Mouse (Mus musculus): Measurements from ENCODE around the gene Prtg. TPM values are rescaled to one million over a fixed set of nuclear protein-coding genes. Genes with fewer than 3 reads are reported as not detected.

The Prtg gene
- polyA plus RNA-seq, 1 experiment from 2014 or later = 2.7 TPM

- H3K4me2 ChIP-seq (ENCODE audit: low read depth, severe bottlenecking) = no peak overlapping the region
- H3K27ac ChIP-seq (replicated peaks; ENCODE audit: low read depth, low read length) = no peak overlapping the region
- H3K36me3 ChIP-seq (ENCODE audit: control insufficient read depth, insufficient read depth, low read length) = no peaks in the 10 kb centered on the region
- H3K4me1 ChIP-seq (ENCODE audit: control insufficient read depth, insufficient read depth, low read length) = peaks cover 15% of the 10 kb centered on the region
- no peak overlapping the region for H3K4me3 ChIP-seq (ENCODE audit: low read depth, low read length)
- no peaks in the 10 kb centered on the region for H3K27me3 ChIP-seq (ENCODE audit: control insufficient read depth, insufficient read depth, low read length)
- WGBS = 58% methylated on average over 6 of the region's 6 CpGs
- no peaks in the 10 kb centered on the region for H3K9me3 ChIP-seq (ENCODE audit: control insufficient read depth, low read length)
- ATAC-seq (ENCODE audit: insufficient number of reproducible peaks, low FRiP score, low TSS enrichment, low read depth) (no peak), DNase-seq (ENCODE audit: low spot score) (no peak)
- H3K9ac ChIP-seq (ENCODE audit: low read length) = no peak overlapping the region
These were observed 31.0 kb downstream of the Prtg start for GRCm38 (mm10) chr9:72837598-72838160.

DNA sequence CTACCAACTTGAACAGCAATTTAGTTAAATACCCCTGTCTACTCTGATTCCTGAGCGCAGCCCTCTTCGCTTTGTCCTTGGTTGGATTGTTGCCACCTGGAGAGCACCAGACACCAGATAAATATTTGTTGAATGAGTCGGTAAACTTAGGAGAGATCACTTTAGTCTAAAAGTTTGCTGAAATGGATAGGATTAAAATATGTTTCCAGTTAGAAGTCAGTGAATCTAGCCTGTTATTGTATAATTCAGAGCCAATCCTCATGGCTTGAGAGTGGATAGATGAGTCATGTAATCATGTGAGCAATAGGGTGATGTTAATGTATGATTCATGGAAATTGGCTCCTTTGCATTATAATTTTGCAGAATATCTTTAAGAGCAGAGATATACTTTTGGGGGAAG is 31.6 kb downstream of the Prtg start:
- DNase-seq (ENCODE audit: low spot score) (no peak), ATAC-seq (ENCODE audit: insufficient number of reproducible peaks, low FRiP score, low TSS enrichment, low read depth) (no peak)
- Histone ChIP-seq H3K4me3 (ENCODE audit: low read depth, low read length) (no peak overlapping the region), H3K4me2 (ENCODE audit: low read depth, severe bottlenecking) (no peak overlapping the region), H3K36me3 (ENCODE audit: control insufficient read depth, insufficient read depth, low read length) (no peaks in the 10 kb centered on the region), H3K9ac (ENCODE audit: low read length) (no peak overlapping the region), H3K27ac (replicated peaks; ENCODE audit: low read depth, low read length) (no peak overlapping the region), H3K9me3 (ENCODE audit: control insufficient read depth, low read length) (no peaks in the 10 kb centered on the region), H3K4me1 (ENCODE audit: control insufficient read depth, insufficient read depth, low read length) (peaks cover 15% of the 10 kb centered on the region), H3K27me3 (ENCODE audit: control insufficient read depth, insufficient read depth, low read length) (no peaks in the 10 kb centered on the region)
- WGBS = 70% methylated on average over 3 of the region's 3 CpGs

- Histone ChIP-seq H3K27ac (replicated peaks; ENCODE audit: low read depth, low read length) (no peak overlapping the region), H3K4me1 (ENCODE audit: control insufficient read depth, insufficient read depth, low read length) (peaks cover 15% of the 10 kb centered on the region), H3K9me3 (ENCODE audit: control insufficient read depth, low read length) (no peaks in the 10 kb centered on the region), H3K4me3 (ENCODE audit: low read depth, low read length) (no peak overlapping the region), H3K9ac (ENCODE audit: low read length) (no peak overlapping the region), H3K36me3 (ENCODE audit: control insufficient read depth, insufficient read depth, low read length) (no peaks in the 10 kb centered on the region), H3K27me3 (ENCODE audit: control insufficient read depth, insufficient read depth, low read length) (no peaks in the 10 kb centered on the region), H3K4me2 (ENCODE audit: low read depth, severe bottlenecking) (no peak overlapping the region)
- ATAC-seq (ENCODE audit: insufficient number of reproducible peaks, low FRiP score, low TSS enrichment, low read depth) (no peak), DNase-seq (ENCODE audit: low spot score) (no peak)
- WGBS = 91% methylated on average over 15 of the region's 15 CpGs
These were observed 32.8 kb downstream of the Prtg start for GRCm38 (mm10) chr9:72839346-72839990.

DNA sequence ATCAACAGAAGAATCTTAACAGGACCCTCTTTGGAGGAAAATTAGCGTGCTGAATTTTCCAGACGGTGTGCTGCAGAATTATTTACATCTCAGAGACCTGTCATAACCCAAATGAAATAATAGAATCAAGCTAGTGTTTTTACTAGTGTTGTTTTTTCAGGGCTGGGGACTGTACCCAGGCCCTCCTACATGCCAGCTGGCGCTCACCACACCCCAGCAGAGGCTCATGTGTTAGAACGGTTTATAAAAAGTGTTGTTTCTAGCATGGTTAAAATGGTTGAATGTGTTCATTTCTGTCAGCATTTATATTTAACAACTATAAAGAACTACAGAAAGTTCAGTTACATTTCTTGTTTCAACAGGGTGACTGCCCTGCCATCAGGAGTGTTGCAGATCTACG is 37.8 kb downstream of the Prtg start:
- H3K4me1 ChIP-seq (ENCODE audit: control insufficient read depth, insufficient read depth, low read length) = no peaks in the 10 kb centered on the region
- H3K4me3 ChIP-seq (ENCODE audit: low read depth, low read length) = no peak overlapping the region
- 95% methylated on average over 5 of the region's 5 CpGs for WGBS
- no peaks in the 10 kb centered on the region; the same call in 1 of the 2 replicates for H3K36me3 ChIP-seq (ENCODE audit: control insufficient read depth, insufficient read depth, low read length)
- H3K27ac ChIP-seq (replicated peaks; ENCODE audit: low read depth, low read length) = no peak overlapping the region
- no peak overlapping the region for H3K4me2 ChIP-seq (ENCODE audit: low read depth, severe bottlenecking)
- ATAC-seq (ENCODE audit: insufficient number of reproducible peaks, low FRiP score, low TSS enrichment, low read depth) = no peak
- DNase-seq (ENCODE audit: low spot score) = no peak
- H3K9ac ChIP-seq (ENCODE audit: low read length) = no peak overlapping the region
- no peaks in the 10 kb centered on the region for H3K9me3 ChIP-seq (ENCODE audit: control insufficient read depth, low read length)
- H3K27me3 ChIP-seq (ENCODE audit: control insufficient read depth, insufficient read depth, low read length) = no peaks in the 10 kb centered on the region

DNA sequence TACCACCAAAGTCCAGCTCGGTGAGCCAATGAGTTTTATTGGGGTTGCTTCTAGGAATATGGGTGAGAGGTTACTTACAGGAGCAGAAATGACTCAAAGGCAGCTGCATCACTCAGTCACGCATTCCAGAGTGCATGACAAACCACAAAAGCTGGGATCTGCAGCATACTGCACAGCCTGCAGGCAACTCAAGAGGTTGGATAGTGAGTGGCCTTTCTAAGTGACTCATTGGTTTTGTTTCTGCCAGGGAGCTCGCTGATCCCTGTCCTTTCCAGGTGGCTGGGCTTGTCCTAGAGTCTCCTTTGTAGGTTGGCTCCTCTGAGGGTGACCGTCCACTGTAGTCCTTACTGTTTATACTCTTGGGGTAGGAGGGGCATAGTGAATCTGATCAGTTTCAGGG is 39.5 kb downstream of the Prtg start:
- Histone ChIP-seq H3K4me1 (ENCODE audit: control insufficient read depth, insufficient read depth, low read length) (no peaks in the 10 kb centered on the region), H3K36me3 (ENCODE audit: control insufficient read depth, insufficient read depth, low read length) (no peaks in the 10 kb centered on the region; the same call in 1 of the 2 replicates), H3K27ac (replicated peaks; ENCODE audit: low read depth, low read length) (no peak overlapping the region), H3K27me3 (ENCODE audit: control insufficient read depth, insufficient read depth, low read length) (no peaks in the 10 kb centered on the region), H3K9me3 (ENCODE audit: control insufficient read depth, low read length) (no peaks in the 10 kb centered on the region), H3K4me2 (ENCODE audit: low read depth, severe bottlenecking) (no peak overlapping the region), H3K9ac (ENCODE audit: low read length) (no peak overlapping the region), H3K4me3 (ENCODE audit: low read depth, low read length) (no peak overlapping the region)
- ATAC-seq (ENCODE audit: insufficient number of reproducible peaks, low FRiP score, low TSS enrichment, low read depth) (no peak), DNase-seq (ENCODE audit: low spot score) (no peak)
- WGBS = 91% methylated on average over 4 of the region's 4 CpGs

DNA sequence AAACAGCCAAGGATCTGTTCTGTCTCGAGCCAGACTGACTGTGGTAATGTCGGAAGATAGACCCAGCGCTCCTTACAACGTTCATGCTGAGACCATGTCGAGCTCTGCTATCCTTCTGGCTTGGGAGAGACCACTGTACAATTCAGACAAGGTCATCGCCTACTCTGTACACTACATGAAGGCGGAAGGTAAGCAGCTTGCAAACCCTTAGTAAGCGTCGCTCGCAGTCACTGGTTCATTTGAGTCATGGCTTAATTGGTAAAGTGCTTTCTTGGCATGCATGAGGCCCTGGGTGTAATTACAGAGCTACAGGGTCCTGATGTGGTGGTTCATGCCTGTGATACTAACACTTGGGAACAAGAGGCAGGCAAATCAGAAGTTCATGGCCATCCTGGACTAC is 44.9 kb downstream of the Prtg start:
- DNase-seq (ENCODE audit: low spot score) (no peak), ATAC-seq (ENCODE audit: insufficient number of reproducible peaks, low FRiP score, low TSS enrichment, low read depth) (no peak)
- Histone ChIP-seq H3K9ac (ENCODE audit: low read length) (no peak overlapping the region), H3K27me3 (ENCODE audit: control insufficient read depth, insufficient read depth, low read length) (no peaks in the 10 kb centered on the region), H3K9me3 (ENCODE audit: control insufficient read depth, low read length) (no peaks in the 10 kb centered on the region), H3K4me1 (ENCODE audit: control insufficient read depth, insufficient read depth, low read length) (no peaks in the 10 kb centered on the region), H3K4me2 (ENCODE audit: low read depth, severe bottlenecking) (no peak overlapping the region), H3K36me3 (ENCODE audit: control insufficient read depth, insufficient read depth, low read length) (no peaks in the 10 kb centered on the region; the same call in 1 of the 2 replicates), H3K27ac (replicated peaks; ENCODE audit: low read depth, low read length) (no peak overlapping the region), H3K4me3 (ENCODE audit: low read depth, low read length) (no peak overlapping the region)
- 95% methylated on average over 10 of the region's 10 CpGs for WGBS

GRCm38 (mm10) chr9:72851979-72852378 is 45.3 kb downstream of the Prtg start:
- Histone ChIP-seq H3K36me3 (ENCODE audit: control insufficient read depth, insufficient read depth, low read length) (no peaks in the 10 kb centered on the region; the same call in 1 of the 2 replicates), H3K4me2 (ENCODE audit: low read depth, severe bottlenecking) (no peak overlapping the region), H3K27ac (replicated peaks; ENCODE audit: low read depth, low read length) (no peak overlapping the region), H3K27me3 (ENCODE audit: control insufficient read depth, insufficient read depth, low read length) (no peaks in the 10 kb centered on the region), H3K9me3 (ENCODE audit: control insufficient read depth, low read length) (no peaks in the 10 kb centered on the region), H3K4me1 (ENCODE audit: control insufficient read depth, insufficient read depth, low read length) (no peaks in the 10 kb centered on the region), H3K4me3 (ENCODE audit: low read depth, low read length) (no peak overlapping the region), H3K9ac (ENCODE audit: low read length) (no peak overlapping the region)
- ATAC-seq (ENCODE audit: insufficient number of reproducible peaks, low FRiP score, low TSS enrichment, low read depth) (no peak), DNase-seq (ENCODE audit: low spot score) (no peak)
- 83% methylated on average over 5 of the region's 5 CpGs for WGBS

- Histone ChIP-seq H3K27me3 (ENCODE audit: control insufficient read depth, insufficient read depth, low read length) (no peaks in the 10 kb centered on the region), H3K4me1 (ENCODE audit: control insufficient read depth, insufficient read depth, low read length) (no peaks in the 10 kb centered on the region), H3K36me3 (ENCODE audit: control insufficient read depth, insufficient read depth, low read length) (no peaks in the 10 kb centered on the region; the same call in 1 of the 2 replicates), H3K4me3 (ENCODE audit: low read depth, low read length) (no peak overlapping the region), H3K9ac (ENCODE audit: low read length) (no peak overlapping the region), H3K9me3 (ENCODE audit: control insufficient read depth, low read length) (no peaks in the 10 kb centered on the region), H3K4me2 (ENCODE audit: low read depth, severe bottlenecking) (no peak overlapping the region), H3K27ac (replicated peaks; ENCODE audit: low read depth, low read length) (no peak overlapping the region)
- DNase-seq (ENCODE audit: low spot score) = no peak
- WGBS = 80% methylated on average over 13 of the region's 13 CpGs
- no peak for ATAC-seq (ENCODE audit: insufficient number of reproducible peaks, low FRiP score, low TSS enrichment, low read depth)
These were observed 47.1 kb downstream of the Prtg start for GRCm38 (mm10) chr9:72853681-72854190.

All from limb, embryonic 11.5 days (tissue).